8 mouse cellular contexts compared by ENCODE assay signal in the genomic region with DNA sequence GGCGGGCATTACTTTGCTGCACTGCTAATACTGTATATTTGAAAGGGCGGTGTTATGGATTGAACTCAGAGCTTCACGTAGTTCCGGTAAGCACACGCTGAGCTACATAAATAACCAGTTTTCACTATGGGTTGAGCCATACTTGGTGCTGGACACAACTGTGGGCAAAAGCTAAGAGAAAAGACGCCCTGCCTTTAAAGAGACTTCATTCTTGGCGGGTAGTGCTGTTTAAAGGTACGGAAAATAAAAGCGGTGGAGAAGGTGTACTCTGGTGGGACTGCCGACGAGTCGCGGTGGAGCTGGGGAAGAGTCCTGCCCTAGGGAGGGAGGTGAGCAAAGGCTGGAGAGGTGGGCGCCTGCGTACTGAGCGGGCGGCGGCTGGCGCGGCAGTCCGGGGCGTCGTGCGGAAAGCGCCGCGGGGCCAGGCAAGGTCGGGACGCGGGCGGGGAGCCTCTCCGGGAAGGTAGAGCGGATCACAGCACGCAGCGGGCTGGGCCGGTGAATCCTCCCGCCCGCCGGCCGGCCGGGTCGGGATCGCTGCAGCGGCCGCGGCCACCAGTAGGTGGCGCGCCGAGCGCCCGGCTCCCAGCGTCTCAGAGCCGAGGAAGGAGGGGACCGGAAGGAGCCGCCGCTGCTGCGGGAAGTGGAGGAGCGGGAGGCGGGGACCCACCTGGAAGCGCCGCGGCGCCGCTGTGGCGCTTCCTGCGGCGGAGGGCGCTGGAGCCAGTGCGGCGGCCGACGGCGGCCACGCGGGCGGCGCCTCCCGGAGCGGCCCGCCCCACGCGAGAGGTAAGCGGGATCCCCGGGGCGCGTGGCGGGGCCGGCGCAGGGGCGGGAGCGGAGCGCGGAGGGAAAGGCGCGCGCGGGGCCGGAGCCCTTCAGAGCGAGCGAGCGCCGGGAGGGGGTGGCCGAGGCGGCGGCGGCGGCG. TPM values are rescaled to one million over a fixed set of nuclear protein-coding genes. Genes with fewer than 3 reads are reported as not detected.
DNase-seq lines count a peak whose midpoint lies in the region; ATAC-seq and TF ChIP-seq lines count a peak whose summit lies in the region.

Gene Zzz3, plus strand, starts transcription at position 124 of the 928 bp plus-strand sequence.

- DNase-seq in c-Kit-positive CD71-positive TER-119-positive erythroid progenitor cells, embryonic 14.5 days (ENCODE audit: low spot score), result peak; percentile 83
- peak; percentile 93 to 94 for DNase-seq in heart, postnatal 10 days
- peak; percentile 56 for DNase-seq in large intestine, adult 2 months (ENCODE audit: low read depth, low spot score)
- DNase-seq in liver, postnatal 0 days, result peak; percentile 93
- DNase-seq in testis, postnatal 10 days (ENCODE audit: low spot score), result peak; percentile 93

- H3K4me1 ChIP-seq in E14TG2a.4 (replicated peaks; ENCODE audit: low read depth, low read length), result peaks cover 52% of the 10 kb centered on the region
- H3K4me1 ChIP-seq in forebrain, embryonic 13.5 days, result peaks cover 35% of the 10 kb centered on the region
- peaks cover 32% of the 10 kb centered on the region for H3K4me1 ChIP-seq in liver, postnatal 0 days (ENCODE audit: insufficient read depth)
- peaks cover 9% of the 10 kb centered on the region for H3K4me1 ChIP-seq in neural tube, embryonic 14.5 days (ENCODE audit: control insufficient read depth, insufficient read depth, low read length)

- TF ChIP-seq CTCF in E14TG2a.4 (conservative IDR thresholded peaks at IDR 0.05; ENCODE audit: low read length), result no peak
- TF ChIP-seq CTCF in liver, postnatal 0 days (IDR thresholded peaks at IDR 0.05; ENCODE audit: low read depth), result peak; percentile 79

- peak; percentile 92 for ATAC-seq in forebrain, embryonic 13.5 days
- ATAC-seq in liver, postnatal 0 days, result peak; percentile 81
- ATAC-seq in neural tube, embryonic 14.5 days (ENCODE audit: low read depth), result peak; percentile 94

- intact Hi-C loops in heart, postnatal 10 days (cut with DNase I), result loop anchor here (1.0 to 5.0 kb wide), 3 partner anchors 62 to 353 kb away; no protein-coding TSS in a partner anchor

- H3K36me3 ChIP-seq in E14TG2a.4 (ENCODE audit: insufficient read depth, low read length), result peaks cover 44% of the 10 kb centered on the region
- H3K36me3 ChIP-seq in forebrain, embryonic 13.5 days (ENCODE audit: poor library complexity, severe bottlenecking), result peaks cover 24% of the 10 kb centered on the region
- peaks cover 8% of the 10 kb centered on the region; the same call in 1 of the 2 replicates for H3K36me3 ChIP-seq in liver, postnatal 0 days (replicated peaks; ENCODE audit: insufficient read depth, low read length)
- H3K36me3 ChIP-seq in neural tube, embryonic 14.5 days (ENCODE audit: control insufficient read depth, insufficient read depth, low read length), result 0 out of 2 replicates have a peak, but pooled peaks cover 4% of the 10 kb centered on the region

- WGBS in forebrain, embryonic 13.5 days, result under 1% methylated on average over 74 of the region's 108 CpGs
- under 1% methylated on average over 106 of the region's 108 CpGs for WGBS in large intestine, adult 2 months
- WGBS in liver, postnatal 0 days (ENCODE audit: insufficient replicate concordance), result under 1% methylated on average over 37 of the region's 108 CpGs
- under 1% methylated on average over 78 of the region's 108 CpGs for WGBS in neural tube, embryonic 14.5 days

- no peaks in the 10 kb centered on the region for H3K9me3 ChIP-seq in E14TG2a.4 (ENCODE audit: low read length)
- no peaks in the 10 kb centered on the region for H3K9me3 ChIP-seq in forebrain, embryonic 13.5 days (replicated peaks)
- no peaks in the 10 kb centered on the region for H3K9me3 ChIP-seq in liver, postnatal 0 days (ENCODE audit: low read length)
- no peaks in the 10 kb centered on the region for H3K9me3 ChIP-seq in neural tube, embryonic 14.5 days (ENCODE audit: control insufficient read depth, low read length)

- H3K27ac ChIP-seq in forebrain, embryonic 13.5 days, result peak within 1 kb of the TSS; percentile 98
- H3K27ac ChIP-seq in liver, postnatal 0 days (ENCODE audit: low read depth), result peak within 1 kb of the TSS; percentile 100
- peak within 1 kb of the TSS; percentile 98 for H3K27ac ChIP-seq in neural tube, embryonic 14.5 days (ENCODE audit: low read depth, low read length)

- H3K4me2 ChIP-seq in forebrain, embryonic 13.5 days, result peak within 1 kb of the TSS; percentile 80
- peak within 1 kb of the TSS; percentile 94 for H3K4me2 ChIP-seq in liver, postnatal 0 days (ENCODE audit: low read depth, low read length)
- H3K4me2 ChIP-seq in neural tube, embryonic 14.5 days (ENCODE audit: low read depth, low read length), result peak within 1 kb of the TSS; percentile 74

- no peak for TF ChIP-seq EP300 in liver, postnatal 0 days (IDR thresholded peaks at IDR 0.05; ENCODE audit: low read depth)

- peak within 1 kb of the TSS; percentile 90 for H3K4me3 ChIP-seq in E14TG2a.4 (replicated peaks; ENCODE audit: low read length)
- peak within 1 kb of the TSS; percentile 79 for H3K4me3 ChIP-seq in forebrain, embryonic 13.5 days
- H3K4me3 ChIP-seq in liver, postnatal 0 days (ENCODE audit: low read depth, low read length), result peak within 1 kb of the TSS; percentile 72
- peak within 1 kb of the TSS; percentile 76 for H3K4me3 ChIP-seq in neural tube, embryonic 14.5 days (ENCODE audit: low read depth, low read length)

- no peaks in the 10 kb centered on the region for H3K27me3 ChIP-seq in E14TG2a.4 (ENCODE audit: insufficient read depth, low read length)
- no peaks in the 10 kb centered on the region for H3K27me3 ChIP-seq in forebrain, embryonic 13.5 days
- no peaks in the 10 kb centered on the region for H3K27me3 ChIP-seq in liver, postnatal 0 days (ENCODE audit: insufficient read depth, low read length)
- no peaks in the 10 kb centered on the region for H3K27me3 ChIP-seq in neural tube, embryonic 14.5 days (ENCODE audit: control insufficient read depth, insufficient read depth, low read length)

- H3K9ac ChIP-seq in forebrain, embryonic 13.5 days, result peak within 1 kb of the TSS; percentile 93
- H3K9ac ChIP-seq in liver, postnatal 0 days (replicated peaks), result peak within 1 kb of the TSS; percentile 87
- peak within 1 kb of the TSS; percentile 89 for H3K9ac ChIP-seq in neural tube, embryonic 14.5 days (replicated peaks; ENCODE audit: low read depth, low read length)

RNA-seq across cellular contexts. Expression of gene Zzz3, which starts in this region (rescaled TPM):
- 39.4 and 46.6 TPM in 2 replicates for polyA plus RNA-seq in forebrain, embryonic 13.5 days (2015; fragmentation: Nextera tagmentation; extraction: Ambion mirVana)
- 10 to 100 TPM; 29.2 to 33.3 TPM for total RNA-seq in heart, postnatal 10 days (2021)
- polyA plus RNA-seq in large intestine, adult 2 months (2012; rRNA removed), result 15.8 TPM in 2 replicates
- 11.4 and 11.6 TPM in 2 replicates for polyA plus RNA-seq in liver, postnatal 0 days (2015; fragmentation: Nextera tagmentation; extraction: Ambion mirVana)
- 36.3 and 40.6 TPM in 2 replicates for polyA plus RNA-seq in neural tube, embryonic 14.5 days (2014; fragmentation: Nextera tagmentation; extraction: Ambion mirVana)

Comparison
In these comparisons a context has a peak if more than half of its experiments do, and no peak if none do; other contexts are left out.
1. Peak in every context shown above with its lines: DNase-seq, ATAC-seq, H3K4me3 ChIP-seq and H3K27ac ChIP-seq.